Comparison of ENCODE assay signal across 42 mouse cellular contexts in the genomic region with DNA sequence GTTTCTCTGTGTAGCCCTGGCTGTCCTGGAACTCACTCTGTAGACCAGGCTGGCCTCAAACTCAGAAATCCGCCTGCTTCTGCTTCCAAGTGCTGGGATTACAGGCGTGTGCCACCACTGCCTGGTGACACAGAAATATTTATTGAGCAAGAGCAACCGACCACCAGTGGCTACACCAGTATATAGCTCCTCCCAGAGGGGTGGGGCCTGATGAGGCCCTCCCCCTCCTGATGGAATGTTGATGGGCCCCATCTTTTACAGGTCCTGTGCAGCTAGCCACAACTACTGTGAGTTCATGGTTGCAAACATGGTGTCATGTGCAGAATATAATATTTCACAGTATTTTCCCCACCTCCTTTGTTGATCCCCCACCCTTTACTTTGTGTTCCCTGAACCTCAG. TPM values are rescaled to one million over a fixed set of nuclear protein-coding genes. Genes with fewer than 3 reads are reported as not detected.
"Had no signal": no experiment of that assay in that cellular context is flagged by ENCODE, and none has a peak within 500 bp of the region (broad histone marks: within the 10 kb centered on the region; RNA-seq: fewer than 3 reads in every experiment).

No protein-coding gene starts in this region.

- ATAC-seq: hindbrain, embryonic 16.5 days; inflammation-experienced regulatory T-cells, adult 6 months; intestine, postnatal 0 days; liver, embryonic 12.5 days had no signal

- H3K4me3 ChIP-seq: gastrocnemius, adult 2 months; heart, adult 2 months; heart, embryonic 13.5 days; heart, embryonic 15.5 days; hindbrain, embryonic 10.5 days; hindbrain, embryonic 12.5 days; limb, embryonic 13.5 days; limb, embryonic 15.5 days; liver, embryonic 12.5 days had no signal

- H3K36me3 ChIP-seq: heart, embryonic 13.5 days; heart, embryonic 15.5 days; hindbrain, embryonic 10.5 days; hindbrain, embryonic 12.5 days; limb, embryonic 13.5 days; limb, embryonic 15.5 days; liver, embryonic 12.5 days had no signal

- DNase-seq: gastrocnemius, adult 2 months; gastrocnemius, postnatal 14 days; gastrocnemius, postnatal 36 days; heart, adult 2 months; heart, postnatal 14 days; heart, postnatal 4 days; kidney, adult 18-20 months; kidney, adult 8-10 months; kidney, postnatal 10 days; kidney, postnatal 36 days; layer of hippocampus, adult 9-11 months; layer of hippocampus, postnatal 36 days; left cerebral cortex, postnatal 4 days had no signal

- H3K9me3 ChIP-seq: heart, embryonic 13.5 days; heart, embryonic 15.5 days; hindbrain, embryonic 10.5 days; hindbrain, embryonic 12.5 days; limb, embryonic 13.5 days; limb, embryonic 15.5 days; liver, embryonic 12.5 days had no signal

- H3K4me2 ChIP-seq: heart, embryonic 11.5 days; heart, embryonic 13.5 days; heart, embryonic 15.5 days; hindbrain, embryonic 12.5 days; hindbrain, embryonic 14.5 days; limb, embryonic 13.5 days; limb, embryonic 15.5 days; liver, embryonic 12.5 days had no signal

- H3K27ac ChIP-seq: gastrocnemius, adult 2 months; heart, adult 2 months; heart, embryonic 13.5 days; heart, embryonic 15.5 days; hindbrain, embryonic 10.5 days; hindbrain, embryonic 12.5 days; hindbrain, embryonic 14.5 days; limb, embryonic 13.5 days; limb, embryonic 15.5 days; liver, embryonic 12.5 days; liver, embryonic 14.5 days had no signal

- H3K4me1 ChIP-seq: heart, embryonic 13.5 days; heart, embryonic 15.5 days; hindbrain, embryonic 10.5 days; hindbrain, embryonic 12.5 days; limb, embryonic 13.5 days; limb, embryonic 15.5 days; liver, embryonic 12.5 days had no signal

- H3K9ac ChIP-seq: heart, embryonic 13.5 days; heart, embryonic 15.5 days; hindbrain, embryonic 12.5 days; hindbrain, embryonic 14.5 days; limb, embryonic 13.5 days; limb, embryonic 15.5 days; liver, embryonic 12.5 days; liver, embryonic 14.5 days had no signal

- H3K27me3 ChIP-seq: heart, embryonic 13.5 days; heart, embryonic 15.5 days; hindbrain, embryonic 12.5 days; limb, embryonic 13.5 days; limb, embryonic 15.5 days; liver, embryonic 12.5 days had no signal

RNA-seq across cellular contexts. Expression of a gene that starts 59.1 kb away (rescaled TPM):
- total RNA-seq: gastrocnemius, adult 2 months; gastrocnemius, postnatal 14 days; gastrocnemius, postnatal 36 days; granulocyte monocyte progenitor cell, adult 5-6 weeks; heart, adult 2 months; heart, postnatal 14 days; heart, postnatal 4 days; layer of hippocampus, adult 18-20 months; layer of hippocampus, adult 8-10 months; layer of hippocampus, postnatal 14 days; layer of hippocampus, postnatal 36 days; left cerebral cortex, adult 18-20 months; left cerebral cortex, adult 8-10 months; left cerebral cortex, postnatal 10 days; left cerebral cortex, postnatal 25 days; left cerebral cortex, postnatal 4 days; liver, adult 2 months had no signal
- polyA plus RNA-seq: frontal cortex, adult 2 months; heart, adult 2 months; heart, embryonic 11.5 days; heart, embryonic 13.5 days; heart, embryonic 15.5 days; heart, postnatal 0 days; hindbrain, embryonic 10.5 days; hindbrain, embryonic 12.5 days; hindbrain, embryonic 14.5 days; hindbrain, embryonic 16.5 days; inflammation-experienced regulatory T-cells, adult 6 months; intestine, postnatal 0 days; kidney, embryonic 14.5 days; kidney, embryonic 16.5 days; large intestine, adult 2 months; limb, embryonic 11.5 days; limb, embryonic 13.5 days; limb, embryonic 15.5 days; liver, adult 2 months; liver, embryonic 12.5 days; liver, embryonic 14.5 days; liver, embryonic 16.5 days had no signal
